Mouse (Mus musculus) regulatory T cell (primary cell): ENCODE measurements at regions not wholly inside any gene's neighbourhood (a gene's known extent, or its start where the extent isn't known, plus 50 kb on each side); places are given as distances from the start of the nearest gene placed in this dataset.

ENCODE experiments used
- in situ Hi-C: fragments of 300-600 bp; cut with MboI, MseI; formaldehyde crosslinking; loops from one replicate; pipeline ENCODE4 v1.15.1; 2025; ENCODE audit warnings: high pct_unique_total_duplicates

DNA sequence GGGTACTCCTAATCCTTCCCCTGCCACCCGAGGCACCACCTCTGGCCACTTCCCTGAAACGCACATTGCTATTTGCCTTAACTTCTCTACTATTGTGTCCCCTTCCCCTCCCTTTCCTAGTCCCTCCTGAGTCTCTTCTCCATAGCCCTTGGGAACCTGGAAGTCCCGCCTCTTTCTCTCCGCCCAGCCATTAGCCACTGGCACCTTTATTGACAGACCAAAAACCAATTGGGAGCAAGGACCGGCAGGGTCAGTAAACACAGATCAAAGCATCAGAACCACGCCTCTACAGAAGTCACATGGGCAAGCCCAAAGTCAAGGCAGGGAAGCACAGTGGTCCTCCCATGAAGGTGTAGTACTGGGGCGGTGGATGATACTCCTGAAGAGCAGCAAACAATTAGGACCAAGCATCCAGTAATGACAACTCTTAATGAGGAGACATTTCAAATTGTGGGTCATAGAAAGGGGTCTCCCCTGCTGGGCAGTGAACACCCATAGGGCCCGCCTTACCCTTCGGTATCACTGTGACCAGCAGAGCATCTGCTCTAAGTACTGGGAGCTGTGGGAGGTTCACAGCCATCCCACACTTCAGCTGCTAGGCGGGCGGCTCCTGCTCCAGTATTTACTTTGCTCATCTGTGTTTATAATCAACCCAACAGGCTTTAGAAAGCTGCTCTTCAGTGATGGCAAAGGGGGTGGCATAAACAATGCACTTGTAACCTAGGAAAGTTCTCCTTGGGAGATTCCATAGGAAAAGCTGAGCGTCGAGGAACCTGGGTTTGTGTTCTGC is 226.5 kb upstream of the Mphosph6 start:
- in situ Hi-C loops: no loop called here

DNA sequence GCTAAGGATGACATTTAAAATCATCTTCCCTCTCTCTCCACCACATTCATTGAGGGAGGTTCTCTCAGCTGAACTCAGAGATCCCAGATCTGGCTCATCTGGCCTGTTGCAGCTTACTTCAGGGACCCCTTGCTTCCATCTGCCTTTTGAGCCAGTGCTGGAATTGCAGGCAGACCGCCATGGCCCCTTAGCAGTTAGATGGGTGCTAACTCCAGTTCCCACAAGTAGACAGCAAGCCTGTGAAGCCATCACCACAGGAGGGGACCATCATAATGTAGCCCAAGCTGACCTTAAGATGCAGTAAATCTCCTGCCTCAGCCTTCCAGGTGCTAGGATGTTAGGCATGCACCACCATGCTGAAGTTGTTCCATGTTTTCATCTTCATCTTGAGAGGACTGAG is 221.7 kb upstream of the Mphosph6 start:
- in situ Hi-C loops: no loop called here

DNA sequence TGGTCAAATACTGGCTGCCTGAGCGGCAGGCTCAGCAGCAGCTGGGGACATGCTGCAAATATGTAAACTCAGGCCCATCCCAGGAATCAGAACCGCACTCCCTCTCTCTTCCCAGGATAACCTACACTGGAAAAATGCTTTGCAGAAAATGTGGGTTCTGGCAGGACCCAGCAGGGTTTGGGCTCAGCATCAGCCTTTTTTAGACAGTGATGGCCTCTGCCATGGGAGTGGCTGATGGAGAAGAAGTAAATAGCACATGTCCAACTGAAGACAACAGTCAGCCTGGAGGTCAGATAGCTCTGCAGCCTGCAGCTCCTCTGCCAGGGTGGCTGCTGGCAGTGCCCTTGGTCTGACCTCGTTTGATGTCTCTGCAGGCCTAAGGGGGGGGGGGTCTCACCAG is 220.2 kb upstream of the Mphosph6 start:
- in situ Hi-C loops: no loop called here

DNA sequence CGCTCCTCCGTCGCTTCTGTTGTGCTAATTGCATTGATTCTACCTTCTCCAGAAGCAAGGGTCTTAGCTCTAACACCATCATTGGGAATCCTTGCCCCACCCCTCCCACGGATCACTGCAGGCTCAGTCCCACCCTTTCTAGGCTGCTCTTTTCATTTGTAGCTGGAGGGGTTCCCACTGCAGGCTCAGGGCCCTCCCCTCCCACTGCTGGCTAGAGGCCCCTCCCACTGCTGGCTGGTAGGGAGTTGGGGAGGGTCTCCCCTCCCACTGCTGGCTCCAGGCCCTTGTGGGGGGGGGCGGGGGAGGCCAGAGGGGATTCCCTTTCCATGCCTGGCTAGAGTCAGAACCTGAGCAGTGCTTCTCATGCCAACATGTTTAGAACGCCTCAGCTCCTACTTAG is 215.5 kb upstream of the Mphosph6 start:
- in situ Hi-C loops: no loop called here

DNA sequence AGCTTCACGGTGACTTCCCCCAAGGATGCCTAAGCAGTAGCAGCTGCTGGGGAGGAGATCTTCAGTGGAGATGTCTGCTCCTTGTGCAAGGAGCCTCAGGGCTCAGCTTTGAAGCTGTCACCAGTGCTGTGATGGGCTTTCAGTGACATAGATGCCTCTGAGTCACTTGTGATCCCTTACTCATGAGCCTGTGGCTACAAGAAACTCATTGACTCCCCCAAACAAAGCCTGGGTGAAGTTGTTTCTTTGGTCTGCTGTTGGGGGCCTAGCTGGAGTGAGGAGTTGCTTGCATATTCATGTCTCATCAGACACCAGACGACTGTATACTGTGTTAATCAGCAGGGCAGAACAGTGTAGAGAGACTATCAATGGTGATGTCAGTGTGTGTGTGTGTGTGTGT is 203.4 kb upstream of the Mphosph6 start:
- in situ Hi-C loops: no loop called here

DNA sequence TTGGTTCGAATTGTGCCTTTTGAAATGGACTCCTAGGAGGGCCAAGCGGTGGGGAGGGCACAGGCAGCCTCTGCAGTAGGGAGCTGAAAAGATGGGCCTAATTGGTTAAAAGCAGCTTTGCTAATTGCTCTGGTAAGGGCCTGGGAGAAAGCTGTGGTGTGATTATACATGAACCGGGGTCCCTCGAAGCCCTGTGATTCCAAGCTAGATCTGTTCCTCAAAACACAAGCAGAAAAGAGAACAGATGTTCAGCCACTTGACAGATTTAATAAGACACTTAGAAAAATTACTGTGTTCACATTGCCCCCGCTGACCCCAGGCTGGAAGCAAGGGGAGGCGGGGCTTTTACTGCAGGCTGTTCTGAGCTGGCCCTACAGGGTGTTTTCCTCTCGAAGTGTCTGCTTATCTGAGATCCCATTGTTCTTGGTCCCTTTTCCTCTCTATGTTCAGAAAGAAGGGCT is 202.7 kb upstream of the Mphosph6 start:
- in situ Hi-C loops: no loop called here

DNA sequence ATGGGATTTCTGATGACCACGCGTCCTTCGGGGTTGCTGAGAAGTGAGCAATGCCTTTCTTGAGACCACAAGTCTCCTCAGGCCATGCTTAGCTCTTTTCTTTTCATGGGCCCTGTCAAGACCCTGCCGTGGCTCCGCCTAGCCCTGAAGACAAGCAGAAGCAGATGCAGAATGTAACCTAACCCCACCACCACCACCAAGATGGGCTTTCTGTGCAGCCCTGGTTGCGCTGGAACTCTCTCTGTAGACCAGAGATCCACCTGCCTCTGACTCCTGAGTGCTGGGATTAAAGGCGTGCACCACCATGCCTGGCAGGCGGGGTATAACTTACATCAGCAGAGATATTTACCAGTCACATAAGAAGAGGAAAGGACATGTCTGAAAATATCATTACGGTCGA is 199.4 kb upstream of the Mphosph6 start:
- in situ Hi-C loops: no loop called here

- in situ Hi-C loops: no loop called here
These were observed 190.1 kb upstream of the Mphosph6 start for GRCm38 (mm10) chr8:117991826-117992225.

- in situ Hi-C loops: no loop called here
These were observed 187.0 kb upstream of the Mphosph6 start for GRCm38 (mm10) chr8:117988781-117989180.

- in situ Hi-C loops: no loop called here
These were observed 166.6 kb upstream of the Mphosph6 start for GRCm38 (mm10) chr8:117968306-117968705.

DNA sequence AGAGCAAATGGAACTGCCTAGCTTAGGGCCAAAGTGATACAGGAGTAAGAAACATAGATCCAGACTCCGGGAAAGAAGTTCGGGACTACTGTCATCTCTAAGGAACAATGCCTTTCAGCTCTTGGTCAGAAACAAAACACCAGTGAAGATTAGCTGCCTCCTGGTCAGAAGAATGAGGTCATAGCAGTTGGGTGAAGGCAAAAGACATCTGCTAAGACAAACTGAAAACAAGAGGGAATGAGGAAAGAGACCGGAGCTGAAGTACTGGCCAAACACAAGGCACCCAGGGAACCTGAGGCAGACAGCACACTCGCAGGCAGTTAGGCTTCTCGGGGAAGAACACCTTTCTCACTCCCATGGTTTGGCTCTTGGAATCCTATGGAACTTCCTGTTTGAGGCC is 164.8 kb upstream of the Mphosph6 start:
- in situ Hi-C loops: no loop called here

- in situ Hi-C loops: no loop called here
These were observed 161.7 kb upstream of the Mphosph6 start for GRCm38 (mm10) chr8:117963426-117963825.

DNA sequence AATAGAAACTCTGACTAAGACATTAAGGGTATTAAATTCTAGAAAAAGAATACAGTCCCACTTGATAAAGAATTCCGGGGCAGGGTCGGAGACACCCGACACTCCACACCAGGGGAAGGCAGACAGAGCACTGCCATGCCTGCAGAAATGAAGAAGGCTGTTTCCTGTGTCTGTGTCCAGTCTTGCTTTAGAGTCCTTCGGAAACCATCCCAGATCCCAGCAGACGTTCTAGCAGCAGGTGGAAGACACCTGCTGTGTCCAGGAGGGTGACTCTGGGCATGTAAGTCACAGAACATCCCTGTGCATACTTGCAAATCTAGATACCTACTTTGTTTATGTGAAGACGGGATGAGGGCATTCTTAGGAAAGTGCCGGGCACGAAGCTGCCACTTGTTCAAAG is 160.9 kb upstream of the Mphosph6 start:
- in situ Hi-C loops: no loop called here

DNA sequence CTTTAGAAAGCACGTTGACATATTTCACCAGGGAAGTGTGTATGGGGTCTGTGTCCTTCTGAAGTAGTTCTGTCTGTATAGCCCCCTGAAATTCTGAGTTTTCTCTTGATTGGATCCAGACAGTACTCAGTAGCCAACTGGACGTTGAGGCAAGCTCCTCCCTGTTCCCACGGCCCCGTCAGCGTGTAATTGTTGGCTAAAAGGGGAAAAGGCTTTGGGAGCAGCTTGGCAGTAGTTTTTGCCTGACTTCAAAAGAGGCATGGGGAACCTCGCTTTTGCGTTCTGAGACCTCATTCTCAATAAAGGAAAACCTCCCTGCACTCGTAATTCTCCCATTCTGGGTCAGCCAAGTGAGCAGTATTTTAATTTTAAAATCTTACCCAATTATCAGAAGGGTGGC is 157.8 kb upstream of the Mphosph6 start:
- in situ Hi-C loops: no loop called here

GRCm38 (mm10) chr8:117958914-117959313 is 157.2 kb upstream of the Mphosph6 start:
- in situ Hi-C loops: no loop called here

DNA sequence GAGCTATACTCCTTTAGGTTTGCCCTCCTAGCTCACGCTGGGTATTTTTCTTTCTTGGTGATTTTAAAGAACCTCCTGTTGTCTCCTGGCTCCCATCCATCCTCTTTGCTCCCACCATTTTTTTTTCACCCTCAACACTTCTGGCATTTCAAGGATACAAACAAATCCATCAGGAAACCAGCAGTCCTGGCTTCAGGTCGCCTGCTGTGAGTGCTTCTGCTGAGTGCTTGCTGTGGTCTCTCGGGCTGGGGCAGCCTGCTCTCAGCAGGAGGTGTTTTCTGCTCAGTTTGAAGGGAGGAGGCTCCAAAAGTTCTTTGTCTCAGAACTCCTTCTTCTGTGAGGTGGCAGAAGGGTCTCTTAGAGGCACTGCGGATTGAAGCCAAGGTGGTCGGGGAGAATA is 149.9 kb upstream of the Mphosph6 start:
- in situ Hi-C loops: no loop called here

- in situ Hi-C loops: no loop called here
These were observed 144.8 kb upstream of the Mphosph6 start for GRCm38 (mm10) chr8:117946540-117946939.

- in situ Hi-C loops: no loop called here
These were observed 132.9 kb upstream of the Mphosph6 start for GRCm38 (mm10) chr8:117934566-117935094.

DNA sequence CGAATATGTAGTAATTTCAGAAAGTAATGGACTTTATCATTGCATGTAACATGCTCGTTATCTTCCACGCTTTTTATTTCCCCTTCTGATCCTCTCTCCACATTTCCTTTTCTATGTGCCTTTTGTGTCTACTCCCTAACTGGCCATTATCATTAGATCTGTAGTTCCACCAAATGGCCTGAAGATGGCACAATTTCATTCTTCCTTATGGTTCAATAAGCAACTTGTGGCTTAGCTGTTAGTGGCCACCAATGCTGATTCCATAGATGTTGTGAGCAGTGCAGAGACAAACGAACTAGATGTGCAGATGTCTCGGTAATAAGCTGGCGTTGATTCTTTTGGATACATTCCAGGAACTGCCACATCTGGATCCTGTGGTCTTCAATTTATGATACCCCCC is 128.9 kb upstream of the Mphosph6 start:
- in situ Hi-C loops: no loop called here

GRCm38 (mm10) chr8:117929606-117930005 is 127.9 kb upstream of the Mphosph6 start:
- in situ Hi-C loops: no loop called here

DNA sequence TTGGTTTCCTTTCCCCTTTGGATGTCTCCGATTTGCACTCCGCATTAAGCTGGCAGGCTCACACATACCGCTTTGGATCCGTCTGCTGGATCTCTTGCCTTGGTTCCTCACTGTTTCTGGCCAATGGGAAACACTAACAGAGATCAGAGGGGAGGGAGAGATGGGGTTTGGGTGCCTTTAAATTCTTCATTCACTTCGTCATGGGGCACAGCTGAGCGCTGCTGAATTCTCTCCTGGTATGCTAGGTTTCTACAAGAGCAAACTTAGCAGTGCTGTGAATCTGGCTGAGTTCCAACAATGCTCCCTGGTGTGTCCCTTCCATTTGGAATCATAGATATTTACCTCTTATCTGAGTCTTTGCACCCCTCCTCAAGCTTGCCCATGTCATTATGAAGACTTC is 121.6 kb upstream of the Mphosph6 start:
- in situ Hi-C loops: no loop called here

GRCm38 (mm10) chr8:117903052-117903451 is 101.3 kb upstream of the Mphosph6 start:
- in situ Hi-C loops: no loop called here

DNA sequence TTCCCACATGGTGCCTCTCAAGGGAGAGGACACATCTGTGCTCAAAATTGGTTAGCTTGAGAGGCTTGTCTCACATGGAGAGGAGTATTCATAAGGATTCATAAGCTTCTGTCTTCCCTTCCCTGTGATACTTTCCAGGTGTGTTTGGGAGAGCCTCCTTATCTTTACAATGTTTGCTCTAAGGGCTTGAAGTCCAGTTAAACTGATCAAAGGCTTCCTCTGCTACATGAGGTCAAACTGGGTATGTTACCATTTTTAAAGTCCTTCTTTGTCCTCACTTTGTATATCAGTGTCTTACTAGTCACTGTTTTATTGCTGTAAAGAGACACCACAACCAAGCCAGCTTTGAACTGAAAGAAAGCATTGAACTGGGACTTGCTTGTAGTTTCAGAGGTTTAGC is 98.1 kb upstream of the Mphosph6 start:
- in situ Hi-C loops: no loop called here

- in situ Hi-C loops: no loop called here
These were observed 96.3 kb upstream of the Mphosph6 start for GRCm38 (mm10) chr8:117898015-117898414.
